Mouse (Mus musculus) layer of hippocampus, adult 2 months (tissue): Measurements from ENCODE around the gene Pgp. TPM values are rescaled to one million over a fixed set of nuclear protein-coding genes. Genes with fewer than 3 reads are reported as not detected.

Source experiments
- DNase-seq, 2 experiments: peaks; one replicate each; pipeline ENCODE4 v3.0.0; 2022; ENCODE audit warnings: low spot score in 2 of 2
- H3K27ac ChIP-seq: fragments of 200-600 bp; 2 replicates; pipeline ENCODE4 v1.8.1; 2022
- H3K4me3 ChIP-seq: fragments of 200-600 bp; 2 replicates; pipeline ENCODE4 v1.8.1; 2022; ENCODE audit warnings: mild to moderate bottlenecking
- CTCF ChIP-seq: fragments of 200-600 bp; conservative IDR thresholded peaks from 2 replicates; pipeline ENCODE4 v1.8.1; 2022; ENCODE audit warnings: antibody characterized with exemption, mild to moderate bottlenecking, moderate library complexity
- total RNA-seq, 2 experiments: library from RNA; stranded (reverse); gene quantifications; 2 replicates each; pipeline ENCODE4 v1.2.3; 2021

Gene Pgp
- total RNA-seq, 2 experiments from 2014 or later = 58.2 to 62.7 TPM

DNA sequence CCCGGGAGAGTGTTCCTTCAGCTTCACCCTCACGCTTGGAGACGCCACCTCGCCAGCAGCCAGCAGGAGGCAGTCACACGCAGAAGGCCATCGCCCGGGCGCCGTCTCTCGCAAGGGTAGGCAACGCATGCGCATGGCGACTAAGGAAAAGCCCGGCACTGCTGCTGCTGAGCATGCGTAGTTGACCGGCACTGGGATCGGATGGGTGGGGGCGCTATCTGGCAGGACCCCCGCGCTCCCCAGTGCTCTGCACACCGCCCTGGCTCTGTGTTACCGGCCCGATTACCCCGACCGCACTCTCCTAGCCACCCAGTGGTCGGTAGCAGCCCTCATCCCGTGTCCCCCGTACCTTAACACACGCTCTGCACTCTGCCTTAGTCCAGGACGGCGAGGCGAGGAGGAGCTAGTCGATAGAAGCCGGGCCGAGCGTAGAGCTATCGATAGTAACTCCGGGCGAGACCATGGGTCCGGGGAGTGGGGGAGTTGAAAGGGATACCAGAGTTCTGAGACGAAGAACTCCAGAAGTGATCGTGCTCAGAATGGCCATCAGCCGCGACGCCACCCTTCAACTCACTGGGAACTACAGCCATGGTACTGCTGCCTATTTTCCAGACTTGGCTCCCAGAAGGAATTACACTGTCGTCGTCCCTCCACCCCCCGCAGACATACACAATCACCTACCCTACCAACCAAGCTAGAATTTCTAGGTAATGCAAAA, 8.6 kb downstream of the Pgp start, which contains the start of gene Mlst8:
Mlst8 (minus strand) TSS at position 416 of the 718 bp plus-strand sequence.
- Histone ChIP-seq H3K4me3 (peak within 1 kb of the TSS; percentile 68), H3K27ac (peak within 1 kb of the TSS; percentile 99)
- DNase-seq = peak; percentile 96 to 99
- peak; percentile 89 for TF ChIP-seq CTCF

DNA sequence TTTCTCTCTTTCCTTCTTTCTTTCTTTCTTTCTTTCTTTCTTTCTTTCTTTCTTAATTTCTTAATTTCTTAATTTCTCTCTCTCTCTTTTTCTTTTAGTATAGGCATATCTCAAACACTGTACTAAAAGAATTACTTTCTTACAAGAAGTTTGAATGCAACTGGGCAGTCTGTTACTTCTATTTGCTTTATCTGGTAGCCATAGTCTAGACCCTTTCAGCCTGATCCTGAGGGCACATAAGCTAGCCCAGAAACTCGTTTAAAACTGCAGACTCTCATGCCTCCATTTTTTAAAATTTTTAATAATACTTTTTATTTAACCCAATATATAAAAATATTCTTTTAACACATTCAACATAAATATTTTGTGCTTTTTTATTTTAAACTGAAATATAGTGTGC, 9.2 kb downstream of the Pgp start:
- no peak for DNase-seq
- H3K27ac ChIP-seq = peak overlapping the region; percentile 99
- no peak for TF ChIP-seq CTCF
- peak overlapping the region; percentile 68 for H3K4me3 ChIP-seq

- no peak overlapping the region for H3K4me3 ChIP-seq
- H3K27ac ChIP-seq = no peak overlapping the region
- DNase-seq = no peak
- peak; percentile 69 for TF ChIP-seq CTCF
Observed at GRCm38 (mm10) chr17:24480201-24480826, 10.1 kb downstream of the Pgp start.

- Histone ChIP-seq H3K27ac (no peak overlapping the region), H3K4me3 (no peak overlapping the region)
- no peak for TF ChIP-seq CTCF
- DNase-seq = no peak
Observed at GRCm38 (mm10) chr17:24481027-24481815, 11.0 kb downstream of the Pgp start.

DNA sequence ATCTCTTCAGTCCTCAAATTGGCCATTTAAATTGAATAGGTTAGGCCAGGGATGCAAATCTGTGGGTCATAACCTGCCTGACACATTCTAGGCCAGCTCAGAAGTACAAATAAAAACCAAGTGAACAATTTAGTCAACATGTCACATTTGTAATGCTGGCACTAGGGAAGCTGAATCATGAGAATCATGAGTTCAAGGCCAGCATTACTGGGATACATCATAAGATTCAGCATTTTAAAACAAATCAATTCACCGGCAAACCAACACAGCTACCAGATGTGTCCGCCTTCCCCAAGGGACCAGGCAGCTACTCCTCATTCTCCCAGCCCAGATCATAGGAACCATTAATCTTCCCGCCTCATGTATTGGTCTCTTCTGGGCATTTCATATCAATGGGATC, 13.3 kb downstream of the Pgp start:
- H3K4me3 ChIP-seq = no peak overlapping the region
- TF ChIP-seq CTCF = no peak
- no peak overlapping the region for H3K27ac ChIP-seq
- DNase-seq = no peak

GRCm38 (mm10) chr17:24485090-24485860, 15.1 kb downstream of the Pgp start:
- no peak for TF ChIP-seq CTCF
- no peak overlapping the region for H3K4me3 ChIP-seq
- no peak for DNase-seq
- peak overlapping the region; percentile 36 for H3K27ac ChIP-seq

DNA sequence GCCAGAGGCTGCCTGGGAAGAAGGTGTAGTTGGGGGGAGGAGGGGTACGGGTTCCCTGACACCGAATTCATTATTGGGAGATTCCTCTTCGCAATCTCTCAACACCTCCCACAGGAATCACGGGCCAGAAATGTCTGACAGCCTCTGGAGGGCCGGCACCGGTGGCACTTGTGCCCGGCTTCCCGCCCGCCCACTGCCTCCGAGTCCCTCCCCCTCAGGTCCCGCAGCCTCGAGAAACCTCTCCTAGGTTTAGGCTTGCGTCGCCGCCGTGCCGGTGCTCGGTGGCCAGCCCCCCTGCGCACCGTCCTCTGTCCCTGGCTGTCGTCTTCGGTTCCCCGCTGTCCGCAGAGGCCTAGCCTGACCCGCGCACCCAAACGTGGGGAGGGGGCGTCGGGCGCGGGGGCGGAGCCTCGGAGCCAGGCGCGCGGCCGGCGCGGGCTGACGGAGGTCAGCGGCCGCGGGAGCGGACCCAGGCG, 18.0 kb downstream of the Pgp start, which contains the start of gene Caskin1:
Caskin1 (plus strand) TSS at position 416 of the 476 bp plus-strand sequence.
- no peak for DNase-seq
- no peak for TF ChIP-seq CTCF
- Histone ChIP-seq H3K27ac (peak within 1 kb of the TSS; percentile 98), H3K4me3 (peak within 1 kb of the TSS; percentile 66)

GRCm38 (mm10) chr17:24488662-24489264, 18.6 kb downstream of the Pgp start:
- no peak for TF ChIP-seq CTCF
- DNase-seq = no peak
- H3K4me3 ChIP-seq = peak overlapping the region; percentile 66
- peak overlapping the region; percentile 98 for H3K27ac ChIP-seq

GRCm38 (mm10) chr17:24489265-24490030, 19.3 kb downstream of the Pgp start:
- peak overlapping the region; percentile 66 for H3K4me3 ChIP-seq
- TF ChIP-seq CTCF = 0 out of 2 replicates have a peak, but pooled peaks have one; percentile 8
- no peak for DNase-seq
- peak overlapping the region; percentile 98 for H3K27ac ChIP-seq

DNA sequence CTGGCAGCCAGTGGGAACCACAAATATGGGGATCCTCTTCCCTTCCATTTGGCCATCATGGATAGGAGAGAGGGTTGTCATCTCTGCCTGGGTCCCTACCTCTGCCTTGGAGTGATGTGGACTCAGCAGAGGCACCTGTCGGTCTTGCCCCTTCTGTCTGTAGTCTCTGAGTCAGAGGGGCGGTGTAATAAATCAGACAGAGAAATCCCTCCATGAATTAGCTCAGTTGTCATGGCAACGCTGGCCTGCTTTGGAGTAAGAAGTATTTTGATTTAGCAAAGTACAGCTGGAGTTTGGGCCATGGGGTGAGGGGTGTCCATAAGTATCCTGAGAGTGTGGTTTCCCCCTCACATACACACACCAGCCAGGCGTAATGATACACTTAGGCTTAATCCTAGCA, 20.2 kb downstream of the Pgp start:
- H3K4me3 ChIP-seq = peak overlapping the region; percentile 66
- TF ChIP-seq CTCF = no peak
- DNase-seq = no peak
- H3K27ac ChIP-seq = peak overlapping the region; percentile 98

DNA sequence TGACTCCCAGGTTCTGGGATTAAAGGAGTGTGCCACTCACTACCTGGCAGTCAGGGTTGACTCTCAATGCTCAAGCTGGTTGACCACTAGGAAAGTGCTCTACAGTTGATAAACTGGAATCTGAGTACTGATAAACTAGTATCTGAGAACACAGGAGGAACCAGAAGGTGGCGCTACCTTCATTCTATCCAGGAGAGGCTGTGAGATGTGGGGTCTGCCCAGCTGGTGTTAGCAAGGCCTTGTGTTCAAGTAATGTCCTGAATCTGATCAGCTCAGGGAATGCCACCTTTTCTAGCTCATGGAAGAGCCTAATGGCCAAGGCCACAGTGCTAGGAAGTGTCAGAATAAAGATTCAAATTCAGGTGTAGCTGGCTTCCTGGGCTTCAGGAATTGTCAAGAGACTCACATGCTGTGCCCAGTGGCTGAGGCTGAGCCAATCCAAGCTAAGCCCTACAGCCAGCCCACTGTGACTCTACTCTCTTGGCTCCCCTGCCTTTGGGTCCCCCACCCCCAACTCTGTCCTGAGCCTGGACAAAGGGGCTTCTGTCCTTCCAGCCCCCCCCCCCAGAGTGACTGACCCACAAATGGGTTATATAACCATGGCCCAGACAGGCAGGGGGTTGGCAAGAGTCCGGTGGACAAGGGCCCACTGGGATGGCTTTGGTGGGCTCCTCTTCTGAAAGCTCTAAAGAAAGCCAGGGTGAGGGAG, 24.6 kb downstream of the Pgp start:
- H3K27ac ChIP-seq = peak overlapping the region; percentile 89
- no peak overlapping the region for H3K4me3 ChIP-seq
- peak; percentile 62 to 63 for DNase-seq
- TF ChIP-seq CTCF = peak; percentile 84
